Mouse (Mus musculus): ENCODE results near the gene Ccdc148. TPM values are rescaled to one million over a fixed set of nuclear protein-coding genes. Genes with fewer than 3 reads are reported as not detected.

Ccdc148 gene
- total and polyA plus RNA-seq, 3 experiments = not detected

DNA sequence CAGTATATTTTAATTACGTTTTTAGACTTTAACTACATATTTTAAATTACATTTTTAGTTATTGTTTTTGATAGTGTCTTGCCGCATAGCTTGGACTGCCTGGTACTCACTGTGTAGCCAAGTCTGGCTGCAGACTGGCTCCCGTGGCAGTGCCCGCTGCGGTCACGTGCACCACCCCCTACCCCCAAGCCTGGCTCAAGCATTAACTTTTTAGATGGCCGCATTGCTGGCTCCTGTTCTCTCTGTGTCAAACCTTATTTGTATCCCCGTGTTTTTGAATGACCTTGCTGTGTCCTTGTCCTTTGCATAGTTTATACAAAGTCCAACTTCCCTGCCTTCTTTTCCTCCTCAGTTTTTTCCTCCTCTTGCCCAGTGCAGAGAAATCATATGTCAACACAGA, 25.6 kb upstream of the Ccdc148 start:
- Histone ChIP-seq H3K27me3 (ENCODE audit: control insufficient read depth in 1 of 2, insufficient read depth in 2 of 2, low read length in 2 of 2) (no peaks in the 10 kb centered on the region), H3K27ac (ENCODE audit: control insufficient read depth, low read depth, low read length) (no peak overlapping the region), H3K9ac (ENCODE audit: control insufficient read depth, low read depth, low read length, poor library complexity, severe bottlenecking) (no peak overlapping the region), H3K4me3 (ENCODE audit: control insufficient read depth in 1 of 2, insufficient read depth in 1 of 2, low read depth in 2 of 2, low read length in 2 of 2) (no peak overlapping the region), H3K36me3 (ENCODE audit: control insufficient read depth in 1 of 2, insufficient read depth in 2 of 2, low read length in 2 of 2) (no peaks in the 10 kb centered on the region), H3K4me1 (ENCODE audit: control insufficient read depth in 1 of 2, insufficient read depth in 2 of 2, low read length in 2 of 2) (no peaks in the 10 kb centered on the region), H3K9me3 (replicated peaks; ENCODE audit: insufficient read depth, low read length) (no peaks in the 10 kb centered on the region), H3K79me2 (ENCODE audit: control insufficient read depth, insufficient read depth, low read length, poor library complexity) (no peaks in the 10 kb centered on the region)
- DNase-seq (ENCODE audit: low read depth, low spot score) = no peak
- TF ChIP-seq E2F4 (IDR thresholded peaks at IDR 0.05; ENCODE audit: borderline replicate concordance, low read depth, low read length) (no peak), MAZ (IDR thresholded peaks at IDR 0.05; ENCODE audit: low read depth, low read length) (no peak), CTCF (IDR thresholded peaks at IDR 0.05 in 2 of 3, conservative IDR thresholded peaks at IDR 0.05 in 1 of 3; ENCODE audit: control insufficient read depth in 1 of 3, insufficient read depth in 1 of 3, low read depth in 2 of 3, low read length in 3 of 3, poor library complexity in 1 of 3, severe bottlenecking in 1 of 3) (no peak), RCOR1 (IDR thresholded peaks at IDR 0.05; ENCODE audit: low read depth, low read length) (no peak), POLR2AphosphoS2 (IDR thresholded peaks at IDR 0.05; ENCODE audit: low read length) (no peak), CHD2 (IDR thresholded peaks at IDR 0.05; ENCODE audit: low read length) (no peak), BHLHE40 (IDR thresholded peaks at IDR 0.05; ENCODE audit: borderline replicate concordance, low read depth, low read length) (no peak), MEF2A (IDR thresholded peaks at IDR 0.05; ENCODE audit: extremely low read depth, insufficient replicate concordance, low read depth, low read length, poor library complexity, severe bottlenecking) (no peak), EP300 (IDR thresholded peaks at IDR 0.05; ENCODE audit: low read depth in 1 of 2, low read length in 2 of 2) (no peak), NRF1 (IDR thresholded peaks at IDR 0.05; ENCODE audit: insufficient read depth, low read depth, low read length, poor library complexity, severe bottlenecking) (no peak), MAX (IDR thresholded peaks at IDR 0.05; ENCODE audit: low read length) (no peak), SMC3 (IDR thresholded peaks at IDR 0.05; ENCODE audit: low read depth, low read length) (no peak), ETS1 (IDR thresholded peaks at IDR 0.05; ENCODE audit: low read depth, low read length) (no peak), POLR2A (IDR thresholded peaks at IDR 0.05; ENCODE audit: control insufficient read depth in 1 of 2, insufficient read depth in 1 of 2, low read depth in 1 of 2, low read length in 2 of 2, poor library complexity in 1 of 2) (no peak), MYC (IDR thresholded peaks at IDR 0.05; ENCODE audit: low read depth, low read length) (no peak), JUND (IDR thresholded peaks at IDR 0.05; ENCODE audit: low read depth, low read length) (no peak), USF1 (IDR thresholded peaks at IDR 0.05; ENCODE audit: low read depth, low read length) (no peak), ZMIZ1 (IDR thresholded peaks at IDR 0.05; ENCODE audit: low read depth, low read length) (no peak)

GRCm38 (mm10) chr2:59184107-59185064, 23.9 kb upstream of the Ccdc148 start:
- no peaks in the 10 kb centered on the region for H3K9me3 ChIP-seq (replicated peaks; ENCODE audit: insufficient read depth, low read length)
- H3K4me1 ChIP-seq (ENCODE audit: control insufficient read depth in 1 of 2, insufficient read depth in 2 of 2, low read length in 2 of 2) = no peaks in the 10 kb centered on the region
- H3K27me3 ChIP-seq (ENCODE audit: control insufficient read depth in 1 of 2, insufficient read depth in 2 of 2, low read length in 2 of 2) = no peaks in the 10 kb centered on the region
- H3K9ac ChIP-seq (ENCODE audit: control insufficient read depth, low read depth, low read length, poor library complexity, severe bottlenecking) = no peak overlapping the region
- DNase-seq (ENCODE audit: low read depth, low spot score) = no peak
- H3K36me3 ChIP-seq (ENCODE audit: control insufficient read depth in 1 of 2, insufficient read depth in 2 of 2, low read length in 2 of 2) = no peaks in the 10 kb centered on the region
- H3K4me3 ChIP-seq (ENCODE audit: control insufficient read depth in 1 of 2, insufficient read depth in 1 of 2, low read depth in 2 of 2, low read length in 2 of 2) = no peak overlapping the region
- no peak overlapping the region for H3K27ac ChIP-seq (ENCODE audit: control insufficient read depth, low read depth, low read length)
- H3K79me2 ChIP-seq (ENCODE audit: control insufficient read depth, insufficient read depth, low read length, poor library complexity) = no peaks in the 10 kb centered on the region
- TF ChIP-seq CHD2 (IDR thresholded peaks at IDR 0.05; ENCODE audit: low read length) (no peak), ZNF384 (IDR thresholded peaks at IDR 0.05; ENCODE audit: low read depth, low read length) (no peak), MAFK (IDR thresholded peaks at IDR 0.05; ENCODE audit: borderline replicate concordance, low read depth, low read length) (no peak), NELFE (IDR thresholded peaks at IDR 0.05; ENCODE audit: low read depth, low read length) (no peak), POLR2AphosphoS5 (IDR thresholded peaks at IDR 0.05; ENCODE audit: borderline replicate concordance, low read depth, low read length) (no peak), POLR2A (IDR thresholded peaks at IDR 0.05; ENCODE audit: control insufficient read depth in 1 of 2, insufficient read depth in 1 of 2, low read depth in 1 of 2, low read length in 2 of 2, poor library complexity in 1 of 2) (no peak), MEF2A (IDR thresholded peaks at IDR 0.05; ENCODE audit: extremely low read depth, insufficient replicate concordance, low read depth, low read length, poor library complexity, severe bottlenecking) (no peak), ZMIZ1 (IDR thresholded peaks at IDR 0.05; ENCODE audit: low read depth, low read length) (no peak), GABPA (IDR thresholded peaks at IDR 0.05; ENCODE audit: low read depth, low read length) (no peak), MXI1 (IDR thresholded peaks at IDR 0.05; ENCODE audit: low read depth, low read length) (no peak), RAD21 (IDR thresholded peaks at IDR 0.05; ENCODE audit: low read depth, low read length) (no peak), E2F4 (IDR thresholded peaks at IDR 0.05; ENCODE audit: borderline replicate concordance, low read depth, low read length) (no peak), ZKSCAN1 (IDR thresholded peaks at IDR 0.05; ENCODE audit: low read depth, low read length) (no peak), SIN3A (IDR thresholded peaks at IDR 0.05; ENCODE audit: low read length) (no peak), MAZ (IDR thresholded peaks at IDR 0.05; ENCODE audit: low read depth, low read length) (no peak), CTCF (IDR thresholded peaks at IDR 0.05 in 2 of 3, conservative IDR thresholded peaks at IDR 0.05 in 1 of 3; ENCODE audit: control insufficient read depth in 1 of 3, insufficient read depth in 1 of 3, low read depth in 2 of 3, low read length in 3 of 3, poor library complexity in 1 of 3, severe bottlenecking in 1 of 3) (no peak), ZC3H11A (IDR thresholded peaks at IDR 0.05; ENCODE audit: low read depth, low read length) (no peak), ETS1 (IDR thresholded peaks at IDR 0.05; ENCODE audit: low read depth, low read length) (no peak)

All from MEL (cell line).